Mouse (Mus musculus) embryonic facial prominence, embryonic 14.5 days (tissue): ENCODE measurements around the gene Grifin. TPM values are rescaled to one million over a fixed set of nuclear protein-coding genes. Genes with fewer than 3 reads are reported as not detected.

Experiments
- ATAC-seq: fragments of 200-750 bp; cut with Nextera tagmentation; 2 replicates; pipeline ENCODE4 v1.8.0; 2017; ENCODE audit warnings: low read depth, moderate number of reproducible peaks, moderate TSS enrichment
- DNase-seq: peaks from one replicate; pipeline ENCODE4 v3.0.0-alpha.2; 2015; ENCODE audit warnings: low spot score
- H3K27ac ChIP-seq: fragments of 300-500 bp; sonication (generic); replicated peaks from 2 replicates; pipeline ENCODE4 v1.5.1; 2014; ENCODE audit warnings: low read depth, mild to moderate bottlenecking, low read length, moderate library complexity
- H3K27me3 ChIP-seq: fragments of 300-500 bp; sonication (generic); replicated peaks from 2 replicates; pipeline ENCODE4 v1.6.1; 2014; ENCODE audit warnings: low read length; ENCODE audit not compliant: control insufficient read depth, insufficient read depth
- H3K36me3 ChIP-seq: fragments of 300-500 bp; sonication (generic); 2 replicates; pipeline ENCODE4 v1.6.1; 2014; ENCODE audit warnings: low read length, mixed read lengths; ENCODE audit not compliant: control insufficient read depth, insufficient read depth
- H3K4me1 ChIP-seq: fragments of 300-500 bp; sonication (generic); 2 replicates; pipeline ENCODE4 v1.6.1; 2014; ENCODE audit warnings: antibody characterized with exemption, low read length; ENCODE audit not compliant: control insufficient read depth, insufficient read depth
- H3K4me2 ChIP-seq: fragments of 300-500 bp; sonication (generic); 2 replicates; pipeline ENCODE4 v1.6.1; 2014; ENCODE audit warnings: low read depth, mild to moderate bottlenecking, low read length, moderate library complexity, mixed read lengths
- H3K4me3 ChIP-seq: fragments of 300-500 bp; sonication (generic); 2 replicates; pipeline ENCODE4 v1.5.1; 2014; ENCODE audit warnings: low read depth, mild to moderate bottlenecking, low read length
- H3K9ac ChIP-seq: fragments of 300-500 bp; sonication (generic); 2 replicates; pipeline ENCODE4 v1.6.1; 2014; ENCODE audit warnings: low read depth, mild to moderate bottlenecking, low read length, moderate library complexity, mixed read lengths
- H3K9me3 ChIP-seq: fragments of 300-500 bp; sonication (generic); 2 replicates; pipeline ENCODE4 v1.6.1; 2016; ENCODE audit warnings: low read length; ENCODE audit not compliant: control insufficient read depth
- WGBS: fragments of 180-500 bp; shearing (Covaris S2); extraction: QIAGEN DNeasy Blood & Tissue Kit; methylation state at CpG from one replicate; pipeline ENCODE4 v1.1.7; 2014; 5-methylcytosine and 5-hydroxymethylcytosine counted together
- polyA plus RNA-seq: library from polyadenylated mRNA; unstranded; fragments of >200 nt; fragmentation: Nextera tagmentation; extraction: Ambion mirVana; gene quantifications from 2 replicates; pipeline ENCODE4 v1.2.1, GENCODE M21; 2014

The Grifin gene
- polyA plus RNA-seq, 1 experiment from 2014 or later, result not detected

- H3K4me3 ChIP-seq, result peak overlapping the region; percentile 64
- peaks cover 53% of the 10 kb centered on the region for H3K4me1 ChIP-seq
- no peaks in the 10 kb centered on the region for H3K9me3 ChIP-seq
- WGBS, result under 1% methylated on average over 16 of the region's 17 CpGs
- DNase-seq (peak; percentile 50), ATAC-seq (no peak)
- peak overlapping the region; percentile 73 for H3K9ac ChIP-seq
- peaks cover 8% of the 10 kb centered on the region; the same call in 1 of the 2 replicates for H3K36me3 ChIP-seq
- peak overlapping the region; percentile 88 for H3K27ac ChIP-seq
- H3K27me3 ChIP-seq, result peaks cover 42% of the 10 kb centered on the region
- peak overlapping the region; percentile 79 for H3K4me2 ChIP-seq
Observed at GRCm38 (mm10) chr5:140607836-140608633, 43.2 kb upstream of the Grifin start.

GRCm38 (mm10) chr5:140607001-140607835 lies 42.3 kb upstream of the Grifin start, which contains the start of gene Lfng:
Gene Lfng, plus strand, starts transcription at chr5:140607320.
- Histone ChIP-seq H3K36me3 (no peaks in the 10 kb centered on the region), H3K4me3 (peak within 1 kb of the TSS; percentile 64), H3K27me3 (peaks cover 38% of the 10 kb centered on the region), H3K9me3 (no peaks in the 10 kb centered on the region), H3K4me2 (peak within 1 kb of the TSS; percentile 79), H3K27ac (peak within 1 kb of the TSS; percentile 88), H3K9ac (peak within 1 kb of the TSS; percentile 73), H3K4me1 (peaks cover 53% of the 10 kb centered on the region)
- DNase-seq (peak; percentile 97), ATAC-seq (peak; percentile 65)
- WGBS, result under 1% methylated on average over 38 of the region's 91 CpGs

- ATAC-seq (no peak), DNase-seq (peak; percentile 59)
- 0% methylated on average over 16 of the region's 23 CpGs for WGBS
- Histone ChIP-seq H3K4me2 (peak overlapping the region; percentile 79), H3K4me3 (peak overlapping the region; percentile 64), H3K36me3 (no peaks in the 10 kb centered on the region), H3K9me3 (no peaks in the 10 kb centered on the region), H3K9ac (peak overlapping the region; percentile 30; the same call in 1 of the 2 replicates), H3K27ac (peak overlapping the region; percentile 21; the same call in 1 of the 2 replicates), H3K27me3 (peaks cover 32% of the 10 kb centered on the region), H3K4me1 (peaks cover 55% of the 10 kb centered on the region)
Observed at GRCm38 (mm10) chr5:140606386-140606785, 41.5 kb upstream of the Grifin start.

GRCm38 (mm10) chr5:140605228-140605627 lies 40.4 kb upstream of the Grifin start:
- peaks cover 31% of the 10 kb centered on the region for H3K27me3 ChIP-seq
- H3K9me3 ChIP-seq, result no peaks in the 10 kb centered on the region
- no peak overlapping the region for H3K4me2 ChIP-seq
- no peak overlapping the region for H3K9ac ChIP-seq
- ATAC-seq (no peak), DNase-seq (peak; percentile 59)
- H3K36me3 ChIP-seq, result no peaks in the 10 kb centered on the region
- H3K4me3 ChIP-seq, result no peak overlapping the region
- no peak overlapping the region for H3K27ac ChIP-seq
- 22% methylated on average over 3 of the region's 3 CpGs for WGBS
- peaks cover 45% of the 10 kb centered on the region for H3K4me1 ChIP-seq

GRCm38 (mm10) chr5:140604386-140604785 lies 39.5 kb upstream of the Grifin start:
- Histone ChIP-seq H3K27ac (no peak overlapping the region), H3K4me2 (no peak overlapping the region), H3K4me1 (peaks cover 38% of the 10 kb centered on the region), H3K9me3 (no peaks in the 10 kb centered on the region), H3K27me3 (peaks cover 27% of the 10 kb centered on the region), H3K4me3 (no peak overlapping the region), H3K36me3 (no peaks in the 10 kb centered on the region), H3K9ac (no peak overlapping the region)
- 59% methylated on average over 8 of the region's 8 CpGs for WGBS
- DNase-seq (peak; percentile 62), ATAC-seq (no peak)

- no peak overlapping the region for H3K9ac ChIP-seq
- H3K4me3 ChIP-seq, result no peak overlapping the region
- peaks cover 29% of the 10 kb centered on the region for H3K4me1 ChIP-seq
- H3K27ac ChIP-seq, result no peak overlapping the region
- DNase-seq (no peak), ATAC-seq (no peak)
- no peaks in the 10 kb centered on the region for H3K9me3 ChIP-seq
- peaks cover 21% of the 10 kb centered on the region for H3K27me3 ChIP-seq
- H3K36me3 ChIP-seq, result no peaks in the 10 kb centered on the region
- H3K4me2 ChIP-seq, result no peak overlapping the region
- 45% methylated on average over 2 of the region's 2 CpGs for WGBS
Observed at GRCm38 (mm10) chr5:140602540-140602939, 37.7 kb upstream of the Grifin start.

GRCm38 (mm10) chr5:140601712-140602111 lies 36.8 kb upstream of the Grifin start:
- Histone ChIP-seq H3K9me3 (no peaks in the 10 kb centered on the region), H3K36me3 (no peaks in the 10 kb centered on the region), H3K27ac (peak overlapping the region; percentile 58; the same call in 1 of the 2 replicates), H3K4me1 (peaks cover 27% of the 10 kb centered on the region), H3K9ac (no peak overlapping the region), H3K4me3 (no peak overlapping the region), H3K27me3 (peaks cover 13% of the 10 kb centered on the region), H3K4me2 (no peak overlapping the region)
- 60% methylated on average over 10 of the region's 12 CpGs for WGBS
- ATAC-seq, result peak; percentile 74
- DNase-seq, result peak; percentile 87

GRCm38 (mm10) chr5:140599939-140600338 lies 35.1 kb upstream of the Grifin start:
- no peak for ATAC-seq
- H3K4me3 ChIP-seq, result no peak overlapping the region
- 47% methylated on average over 5 of the region's 5 CpGs for WGBS
- no peak for DNase-seq
- peaks cover 22% of the 10 kb centered on the region for H3K4me1 ChIP-seq
- no peak overlapping the region for H3K4me2 ChIP-seq
- no peaks in the 10 kb centered on the region for H3K9me3 ChIP-seq
- no peak overlapping the region for H3K27ac ChIP-seq
- no peak overlapping the region for H3K9ac ChIP-seq
- H3K27me3 ChIP-seq, result no peaks in the 10 kb centered on the region
- no peaks in the 10 kb centered on the region for H3K36me3 ChIP-seq
